Mouse (Mus musculus) kidney, adult 2 months (tissue): ENCODE measurements around the gene BC048679.

ENCODE experiments used
- CTCF ChIP-seq: fragments of 200-500 bp; conservative IDR thresholded peaks from 2 replicates; pipeline ENCODE4 v1.5.1; 2011; ENCODE audit warnings: low read depth, mild to moderate bottlenecking, control low read depth, low read length, moderate library complexity, mixed read lengths; ENCODE audit not compliant: insufficient read depth, insufficient read length
- POLR2A ChIP-seq: fragments of 200-500 bp; IDR thresholded peaks from one replicate; pipeline ENCODE4 v1.6.1; 2011; ENCODE audit warnings: low read depth, low read length, control low read depth

- TF ChIP-seq POLR2A: no peak
- TF ChIP-seq CTCF: no peak
These were observed 43.6 kb downstream of the BC048679 start for GRCm38 (mm10) chr7:81454331-81455039.
